Mouse (Mus musculus) brain, embryonic 14.5 days (tissue): ENCODE measurements around the gene Myb.

Source experiments
- CTCF ChIP-seq: fragments of 200-500 bp; IDR thresholded peaks from 2 replicates; pipeline ENCODE4 v1.5.1; 2012; ENCODE audit warnings: inconsistent platforms, mild to moderate bottlenecking, moderate library complexity, borderline replicate concordance; ENCODE audit not compliant: insufficient read depth, insufficient read length; ENCODE audit errors: extremely low read depth
- POLR2A ChIP-seq: fragments of 200-500 bp; IDR thresholded peaks from 2 replicates; pipeline ENCODE4 v1.6.1; 2012; ENCODE audit warnings: mild to moderate bottlenecking, inconsistent platforms, borderline replicate concordance; ENCODE audit not compliant: poor library complexity, insufficient read depth, insufficient read length, severe bottlenecking; ENCODE audit errors: extremely low read depth

DNA sequence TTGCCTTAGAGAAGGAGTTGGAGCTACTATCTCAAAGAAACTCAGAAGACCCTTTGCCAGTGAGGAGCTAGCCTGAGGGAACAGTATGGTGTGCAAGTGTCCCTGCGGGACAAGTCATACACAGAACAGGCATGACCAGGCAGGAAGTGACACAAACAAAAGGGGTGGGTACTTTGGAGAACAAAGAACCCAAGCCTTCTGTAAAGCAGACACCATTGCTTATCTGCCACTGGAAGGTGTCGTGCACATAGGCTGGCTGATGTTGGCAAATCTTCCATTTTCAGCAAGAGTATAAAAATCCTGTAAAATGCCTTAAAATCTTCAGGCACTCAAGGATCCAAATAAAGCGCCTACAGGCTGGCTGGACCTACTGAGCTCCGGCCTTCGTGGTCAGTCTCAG lies 25.9 kb upstream of the Myb start:
- TF ChIP-seq CTCF (no peak), POLR2A (no peak)
